Mouse (Mus musculus): Measurements from ENCODE around the gene Lypd3. TPM values are rescaled to one million over a fixed set of nuclear protein-coding genes. Genes with fewer than 3 reads are reported as not detected.
A peak's percentile ranks its signal among the peaks of the same experiment; 100 is the strongest.

The Lypd3 gene
- polyA plus RNA-seq, 1 experiment from 2014 or later, result not detected

- Histone ChIP-seq H3K4me1 (ENCODE audit: control insufficient read depth in 2 of 2, insufficient read depth in 2 of 2, low read length in 2 of 2) (no peaks in the 10 kb centered on the region), H3K27ac (replicated peaks in 1 of 2; ENCODE audit: control insufficient read depth in 1 of 2, insufficient read depth in 1 of 2, low read depth in 2 of 2, low read length in 2 of 2) (no peak overlapping the region), H3K36me3 (ENCODE audit: control insufficient read depth, insufficient read depth, low read length) (no peaks in the 10 kb centered on the region), H3K27me3 (ENCODE audit: control insufficient read depth, insufficient read depth, low read length) (no peaks in the 10 kb centered on the region), H3K9me3 (ENCODE audit: control insufficient read depth, low read length) (no peaks in the 10 kb centered on the region), H3K4me2 (ENCODE audit: low read length) (no peak overlapping the region), H3K9ac (ENCODE audit: low read length) (no peak overlapping the region), H3K4me3 (ENCODE audit: control insufficient read depth in 1 of 2, insufficient read depth in 1 of 2, low read depth in 1 of 2, low read length in 2 of 2) (no peak overlapping the region)
- ATAC-seq (ENCODE audit: insufficient number of reproducible peaks, insufficient read depth, low FRiP score, low read depth), result no peak
- 78% methylated on average over 4 of the region's 4 CpGs for WGBS
Measured at GRCm38 (mm10) chr7:24629672-24630071, 6.7 kb upstream of the Lypd3 start.

- Histone ChIP-seq H3K36me3 (ENCODE audit: control insufficient read depth, insufficient read depth, low read length) (no peaks in the 10 kb centered on the region), H3K9ac (ENCODE audit: low read length) (no peak overlapping the region), H3K27me3 (ENCODE audit: control insufficient read depth, insufficient read depth, low read length) (no peaks in the 10 kb centered on the region), H3K4me2 (ENCODE audit: low read length) (no peak overlapping the region), H3K4me3 (ENCODE audit: control insufficient read depth in 1 of 2, insufficient read depth in 1 of 2, low read depth in 1 of 2, low read length in 2 of 2) (no peak overlapping the region), H3K4me1 (ENCODE audit: control insufficient read depth in 2 of 2, insufficient read depth in 2 of 2, low read length in 2 of 2) (no peaks in the 10 kb centered on the region), H3K9me3 (ENCODE audit: control insufficient read depth, low read length) (no peaks in the 10 kb centered on the region), H3K27ac (replicated peaks in 1 of 2; ENCODE audit: control insufficient read depth in 1 of 2, insufficient read depth in 1 of 2, low read depth in 2 of 2, low read length in 2 of 2) (no peak overlapping the region)
- 75% methylated on average over 10 of the region's 10 CpGs for WGBS
- ATAC-seq (ENCODE audit: insufficient number of reproducible peaks, insufficient read depth, low FRiP score, low read depth), result no peak
Measured at GRCm38 (mm10) chr7:24630116-24630880, 6.1 kb upstream of the Lypd3 start.

GRCm38 (mm10) chr7:24637046-24637445 is 696 bp downstream of the Lypd3 start:
- Histone ChIP-seq H3K4me3 (ENCODE audit: control insufficient read depth in 1 of 2, insufficient read depth in 1 of 2, low read depth in 1 of 2, low read length in 2 of 2) (no peak overlapping the region), H3K4me1 (ENCODE audit: control insufficient read depth in 2 of 2, insufficient read depth in 2 of 2, low read length in 2 of 2) (peaks cover 4 to 6% of the 10 kb centered on the region in 2 experiments; a peak in 3 of 4 replicates), H3K9ac (ENCODE audit: low read length) (no peak overlapping the region), H3K36me3 (ENCODE audit: control insufficient read depth, insufficient read depth, low read length) (no peaks in the 10 kb centered on the region), H3K9me3 (ENCODE audit: control insufficient read depth, low read length) (no peaks in the 10 kb centered on the region), H3K27me3 (ENCODE audit: control insufficient read depth, insufficient read depth, low read length) (peaks cover 58% of the 10 kb centered on the region), H3K4me2 (ENCODE audit: low read length) (no peak overlapping the region), H3K27ac (replicated peaks in 1 of 2; ENCODE audit: control insufficient read depth in 1 of 2, insufficient read depth in 1 of 2, low read depth in 2 of 2, low read length in 2 of 2) (no peak overlapping the region)
- no peak for ATAC-seq (ENCODE audit: insufficient number of reproducible peaks, insufficient read depth, low FRiP score, low read depth)
- WGBS, result 3% methylated on average over 18 of the region's 18 CpGs

- H3K9ac ChIP-seq (ENCODE audit: low read length), result peak overlapping the region; percentile 32; the same call in 1 of the 2 replicates
- no peak for ATAC-seq (ENCODE audit: insufficient number of reproducible peaks, insufficient read depth, low FRiP score, low read depth)
- 4% methylated on average over 35 of the region's 35 CpGs for WGBS
Measured at GRCm38 (mm10) chr7:24638026-24638856, 1.9 kb downstream of the Lypd3 start.

GRCm38 (mm10) chr7:24640450-24640849 is 4.1 kb downstream of the Lypd3 start:
- Histone ChIP-seq H3K27ac (replicated peaks in 1 of 2; ENCODE audit: control insufficient read depth in 1 of 2, insufficient read depth in 1 of 2, low read depth in 2 of 2, low read length in 2 of 2) (no peak overlapping the region), H3K4me1 (ENCODE audit: control insufficient read depth in 2 of 2, insufficient read depth in 2 of 2, low read length in 2 of 2) (peaks cover 4 to 6% of the 10 kb centered on the region in 2 experiments; a peak in 3 of 4 replicates), H3K4me3 (ENCODE audit: control insufficient read depth in 1 of 2, insufficient read depth in 1 of 2, low read depth in 1 of 2, low read length in 2 of 2) (no peak overlapping the region), H3K27me3 (ENCODE audit: control insufficient read depth, insufficient read depth, low read length) (peaks cover 61% of the 10 kb centered on the region), H3K9ac (ENCODE audit: low read length) (no peak overlapping the region), H3K4me2 (ENCODE audit: low read length) (no peak overlapping the region), H3K9me3 (ENCODE audit: control insufficient read depth, low read length) (no peaks in the 10 kb centered on the region), H3K36me3 (ENCODE audit: control insufficient read depth, insufficient read depth, low read length) (no peaks in the 10 kb centered on the region)
- 63% methylated on average over 13 of the region's 13 CpGs for WGBS
- no peak for ATAC-seq (ENCODE audit: insufficient number of reproducible peaks, insufficient read depth, low FRiP score, low read depth)

More at GRCm38 (mm10) chr7:24638026-24638856, 1.9 kb downstream of the Lypd3 start:
- H3K36me3 ChIP-seq (ENCODE audit: control insufficient read depth, insufficient read depth, low read length), result no peaks in the 10 kb centered on the region
- peaks cover 4 to 6% of the 10 kb centered on the region in 2 experiments; a peak in 3 of 4 replicates for H3K4me1 ChIP-seq (ENCODE audit: control insufficient read depth in 2 of 2, insufficient read depth in 2 of 2, low read length in 2 of 2)
- peaks cover 62% of the 10 kb centered on the region for H3K27me3 ChIP-seq (ENCODE audit: control insufficient read depth, insufficient read depth, low read length)
- no peak overlapping the region for H3K27ac ChIP-seq (replicated peaks in 1 of 2; ENCODE audit: control insufficient read depth in 1 of 2, insufficient read depth in 1 of 2, low read depth in 2 of 2, low read length in 2 of 2)
- H3K9me3 ChIP-seq (ENCODE audit: control insufficient read depth, low read length), result no peaks in the 10 kb centered on the region
- peak overlapping the region; percentile 27 to 36 for H3K4me3 ChIP-seq (ENCODE audit: control insufficient read depth in 1 of 2, insufficient read depth in 1 of 2, low read depth in 1 of 2, low read length in 2 of 2)
- H3K4me2 ChIP-seq (ENCODE audit: low read length), result peak overlapping the region; percentile 71

GRCm38 (mm10) chr7:24642491-24642890 is 6.1 kb downstream of the Lypd3 start:
- Histone ChIP-seq H3K27me3 (ENCODE audit: control insufficient read depth, insufficient read depth, low read length) (peaks cover 41% of the 10 kb centered on the region), H3K4me2 (ENCODE audit: low read length) (no peak overlapping the region), H3K36me3 (ENCODE audit: control insufficient read depth, insufficient read depth, low read length) (no peaks in the 10 kb centered on the region), H3K4me1 (ENCODE audit: control insufficient read depth in 2 of 2, insufficient read depth in 2 of 2, low read length in 2 of 2) (peaks cover 4 to 6% of the 10 kb centered on the region in 2 experiments; a peak in 3 of 4 replicates), H3K27ac (replicated peaks in 1 of 2; ENCODE audit: control insufficient read depth in 1 of 2, insufficient read depth in 1 of 2, low read depth in 2 of 2, low read length in 2 of 2) (no peak overlapping the region), H3K9ac (ENCODE audit: low read length) (no peak overlapping the region), H3K4me3 (ENCODE audit: control insufficient read depth in 1 of 2, insufficient read depth in 1 of 2, low read depth in 1 of 2, low read length in 2 of 2) (no peak overlapping the region), H3K9me3 (ENCODE audit: control insufficient read depth, low read length) (no peaks in the 10 kb centered on the region)
- ATAC-seq (ENCODE audit: insufficient number of reproducible peaks, insufficient read depth, low FRiP score, low read depth), result no peak
- WGBS, result 8% methylated on average over 9 of the region's 9 CpGs

- Histone ChIP-seq H3K36me3 (ENCODE audit: control insufficient read depth, insufficient read depth, low read length) (no peaks in the 10 kb centered on the region), H3K4me2 (ENCODE audit: low read length) (no peak overlapping the region), H3K27me3 (ENCODE audit: control insufficient read depth, insufficient read depth, low read length) (peaks cover 22% of the 10 kb centered on the region), H3K9me3 (ENCODE audit: control insufficient read depth, low read length) (no peaks in the 10 kb centered on the region), H3K27ac (replicated peaks in 1 of 2; ENCODE audit: control insufficient read depth in 1 of 2, insufficient read depth in 1 of 2, low read depth in 2 of 2, low read length in 2 of 2) (no peak overlapping the region), H3K9ac (ENCODE audit: low read length) (no peak overlapping the region), H3K4me1 (ENCODE audit: control insufficient read depth in 2 of 2, insufficient read depth in 2 of 2, low read length in 2 of 2) (no peaks in the 10 kb centered on the region), H3K4me3 (ENCODE audit: control insufficient read depth in 1 of 2, insufficient read depth in 1 of 2, low read depth in 1 of 2, low read length in 2 of 2) (no peak overlapping the region)
- no peak for ATAC-seq (ENCODE audit: insufficient number of reproducible peaks, insufficient read depth, low FRiP score, low read depth)
- WGBS, result 73% methylated on average over 6 of the region's 6 CpGs
Measured at GRCm38 (mm10) chr7:24644492-24644891, 8.1 kb downstream of the Lypd3 start.

All from heart, embryonic 14.5 days (tissue).